Mouse (Mus musculus) adrenal gland, adult 2 months (tissue): ENCODE measurements around the gene Akr7a5. TPM values are rescaled to one million over a fixed set of nuclear protein-coding genes. Genes with fewer than 3 reads are reported as not detected.

Experiments used
- DNase-seq: peaks from one replicate; pipeline ENCODE4 v3.0.0; 2021
- long read RNA-seq: library from polyadenylated mRNA; stranded (forward); transcript quantifications from one replicate; pipeline ENCODE4 v2.0.0, GENCODE M21; 2021
- polyA plus RNA-seq: library from polyadenylated mRNA; depleted of rRNA; stranded (reverse); fragments of >200 nt; gene quantifications from 2 replicates; pipeline ENCODE4 v1.2.3, GENCODE M21; 2012; rRNA removed
- total RNA-seq, 2 experiments: library from RNA; stranded (reverse); gene quantifications; 2 replicates each; pipeline ENCODE4 v1.2.3; 2021

Akr7a5 gene
- 10 to 100 TPM; 59.7 to 61.3 TPM for total RNA-seq
- 131 and 157 TPM in 2 replicates for polyA plus RNA-seq
- long read RNA-seq, transcript Akr7a5-201 (7 exons, 1,288 nt) = major isoform, 87 of 90 reads
- long read RNA-seq, partial matches to known transcripts = 2 of 90 reads
- long read RNA-seq, other reads (novel, unspliced or antisense) = 1 of 90 reads

GRCm38 (mm10) chr4:139310171-139310898, at the start of gene Akr7a5, which contains the start of gene Pqlc2:
Gene Akr7a5 (plus strand): TSS chr4:139310744.
Gene Pqlc2 (minus strand): TSS chr4:139310708.
- peak; percentile 99 for DNase-seq

DNA sequence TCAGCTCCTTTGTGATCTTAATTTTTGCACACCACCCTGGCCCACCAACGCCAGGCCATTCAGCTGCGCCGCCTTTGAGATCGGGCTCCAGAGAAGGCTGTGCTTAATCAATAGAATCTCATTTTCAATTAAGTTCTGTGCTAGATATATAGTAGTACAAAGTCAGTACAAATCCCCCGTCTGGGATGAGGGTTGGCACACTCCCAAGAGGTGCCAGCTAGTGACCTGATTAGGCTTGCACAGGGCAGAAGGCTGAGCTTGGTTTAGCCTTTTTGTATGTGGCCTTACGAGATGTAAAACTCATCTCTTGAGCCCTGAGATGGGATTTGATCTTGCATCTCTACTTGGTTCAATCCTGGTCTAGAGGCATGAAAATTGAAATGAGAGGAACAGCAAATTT, 47.6 kb upstream of the Akr7a5 start:
- no peak for DNase-seq

DNA sequence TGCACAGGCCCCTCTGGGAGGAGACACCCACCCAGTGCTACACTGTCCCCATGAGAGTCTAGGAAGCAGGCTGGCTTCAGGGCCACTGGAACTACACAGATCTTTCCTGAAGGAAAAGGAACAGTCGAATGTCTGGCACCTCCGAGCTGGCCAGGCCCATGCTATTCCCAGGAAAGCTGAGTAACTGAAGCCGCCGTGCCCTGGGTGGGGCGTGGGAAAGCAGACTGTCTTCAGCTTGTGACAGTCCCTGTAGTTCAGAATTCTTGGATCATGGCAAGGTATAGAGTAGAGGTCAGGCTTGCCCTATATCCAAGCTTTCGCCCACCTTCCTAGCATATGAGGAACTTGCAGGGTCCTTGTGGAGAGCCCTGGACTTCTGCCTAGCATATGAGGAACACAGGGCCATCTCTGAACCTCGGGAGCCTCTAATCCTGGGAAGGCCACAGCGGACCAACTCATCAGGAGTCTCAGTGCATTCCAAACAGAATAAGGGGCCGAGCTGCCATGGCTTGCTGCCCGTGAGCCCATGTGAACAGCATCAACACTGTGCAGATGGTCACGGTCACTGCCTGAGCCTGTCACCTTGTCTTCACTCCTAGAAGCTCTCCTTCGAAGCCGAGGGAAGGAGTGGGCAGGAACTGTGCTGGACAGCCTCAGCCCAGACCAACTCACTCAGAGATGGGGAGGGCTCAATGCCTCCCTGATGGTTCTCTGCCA, 44.6 kb upstream of the Akr7a5 start:
- DNase-seq = no peak

DNA sequence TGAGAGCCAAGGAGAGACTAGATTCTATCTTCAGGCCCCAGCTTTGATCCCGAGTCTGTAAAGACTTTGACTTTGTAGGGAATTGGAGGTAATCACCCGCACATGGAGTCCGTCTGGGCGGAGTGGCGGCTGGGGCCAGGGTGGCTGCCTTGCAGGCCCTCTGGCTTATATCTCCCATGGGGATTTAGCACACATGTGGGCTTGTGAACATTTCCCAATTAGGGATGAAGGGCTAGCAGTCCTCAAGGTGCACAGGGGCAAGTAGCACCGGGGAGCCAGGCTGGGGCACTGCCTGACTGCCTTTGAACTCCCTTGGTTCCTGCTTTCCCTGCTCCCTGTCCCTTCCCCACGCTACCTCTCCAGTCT, 44.1 kb upstream of the Akr7a5 start:
- no peak for DNase-seq

DNA sequence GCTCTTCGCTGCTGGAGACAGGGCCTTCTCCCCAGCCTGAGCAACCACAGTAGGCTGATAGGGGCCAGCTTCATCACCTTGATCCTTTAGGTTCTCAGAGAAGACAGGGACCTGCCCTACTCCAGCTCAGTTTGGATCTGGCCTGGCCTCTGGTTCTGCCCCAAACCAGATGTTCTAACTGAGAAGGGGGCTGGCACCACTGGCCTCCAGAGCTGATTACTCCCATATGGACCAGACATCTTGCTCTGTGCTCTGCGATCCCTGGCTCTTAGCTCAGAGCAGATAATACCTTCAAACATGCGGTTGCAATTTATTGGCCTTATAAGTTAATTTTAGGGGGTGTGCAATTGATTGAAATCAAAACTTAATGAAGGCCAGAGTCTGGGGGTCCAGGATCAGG, 43.2 kb upstream of the Akr7a5 start:
- DNase-seq = no peak

- peak; percentile 54 for DNase-seq
Measured at GRCm38 (mm10) chr4:139268242-139268641, 42.3 kb upstream of the Akr7a5 start.

DNA sequence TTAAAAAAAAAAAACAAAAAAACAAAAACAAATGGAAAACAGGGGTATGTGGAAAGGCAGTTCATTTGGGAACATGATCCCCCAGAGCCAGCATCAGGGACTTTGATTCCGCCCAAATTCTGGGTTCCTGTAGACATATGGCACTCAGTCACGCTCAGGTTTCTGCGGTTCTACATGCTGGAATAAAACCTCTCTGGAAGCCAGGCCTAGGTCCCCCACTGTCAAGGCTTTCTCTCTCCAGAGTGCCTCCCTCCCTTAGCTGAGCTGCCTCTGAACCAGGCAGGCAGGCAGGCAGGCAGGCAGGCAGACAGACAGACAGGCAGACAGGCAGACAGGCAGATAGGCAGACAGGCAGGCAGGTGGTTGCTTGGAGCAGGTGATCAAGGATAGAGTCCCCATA, 40.4 kb upstream of the Akr7a5 start:
- no peak for DNase-seq

- no peak for DNase-seq
Measured at GRCm38 (mm10) chr4:139271562-139271961, 39.0 kb upstream of the Akr7a5 start.

GRCm38 (mm10) chr4:139272951-139273680, 37.4 kb upstream of the Akr7a5 start:
- DNase-seq = peak; percentile 75

DNA sequence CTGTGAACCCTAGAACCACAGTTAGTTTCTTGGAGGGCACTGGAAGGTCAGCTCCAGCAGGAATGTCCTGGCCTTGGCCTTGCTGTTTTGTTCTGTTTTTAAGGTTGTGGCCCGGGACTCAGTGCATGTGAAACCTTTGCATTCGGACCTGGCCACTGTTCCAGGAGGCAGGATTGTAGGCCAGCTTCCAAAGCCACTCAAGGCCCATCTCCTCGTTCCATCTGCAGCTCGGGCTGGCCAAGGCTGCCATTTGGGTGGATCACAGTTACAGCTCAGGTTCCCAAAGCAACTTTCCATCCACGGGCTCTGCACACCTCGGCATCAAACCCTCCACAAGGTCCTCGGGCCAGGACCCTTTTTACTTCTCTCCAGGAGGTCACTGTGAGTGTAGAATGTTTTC, 36.0 kb upstream of the Akr7a5 start:
- DNase-seq = peak; percentile 52

DNA sequence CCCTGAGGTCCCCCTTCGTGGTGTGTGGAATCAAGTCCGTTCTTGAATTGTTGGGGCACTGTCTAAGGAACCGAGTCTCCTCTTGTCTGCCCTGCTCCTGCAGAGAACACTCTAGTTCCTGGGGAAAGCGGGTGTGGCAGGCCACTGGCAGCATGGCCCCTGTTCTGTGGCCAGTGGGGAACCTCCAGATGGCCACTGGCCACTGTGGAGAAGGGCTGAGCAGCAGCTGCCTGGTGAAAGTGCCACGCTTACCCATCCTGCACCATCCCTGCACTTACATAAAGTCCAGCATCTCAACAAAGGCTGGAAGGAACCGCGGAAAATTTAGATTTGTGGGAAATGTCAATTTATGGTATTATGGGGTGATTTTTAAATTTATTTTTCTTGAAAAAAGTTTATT, 34.1 kb upstream of the Akr7a5 start:
- no peak for DNase-seq

GRCm38 (mm10) chr4:139280530-139280929, 30.0 kb upstream of the Akr7a5 start:
- no peak for DNase-seq

DNA sequence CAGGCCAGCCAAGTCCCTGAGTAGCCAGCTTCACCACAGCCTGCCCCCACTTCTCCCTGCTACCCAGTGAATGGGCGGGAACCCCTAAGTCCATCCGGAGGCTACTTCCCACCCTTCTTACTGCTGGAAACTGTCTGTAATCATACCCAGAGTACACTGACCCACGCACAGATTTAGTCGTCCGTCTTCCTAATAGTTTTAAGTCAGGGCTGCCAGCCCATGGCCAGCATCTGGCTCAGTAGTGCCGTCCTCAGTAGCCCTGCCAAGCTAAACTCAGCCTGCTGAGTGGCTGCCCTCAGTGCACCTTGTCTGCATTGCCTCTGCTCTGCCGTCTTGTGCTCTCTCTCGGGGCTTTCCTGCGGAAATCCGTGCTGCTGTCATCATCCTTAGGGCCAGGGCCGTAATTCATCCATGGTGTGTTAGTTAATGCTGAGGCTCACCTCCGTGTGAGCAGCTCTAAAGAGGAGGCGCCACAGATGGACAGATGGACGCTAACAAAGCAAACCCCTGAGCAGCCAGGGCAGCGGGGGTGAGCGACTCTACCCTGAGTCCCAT, 28.7 kb upstream of the Akr7a5 start:
- no peak for DNase-seq

DNA sequence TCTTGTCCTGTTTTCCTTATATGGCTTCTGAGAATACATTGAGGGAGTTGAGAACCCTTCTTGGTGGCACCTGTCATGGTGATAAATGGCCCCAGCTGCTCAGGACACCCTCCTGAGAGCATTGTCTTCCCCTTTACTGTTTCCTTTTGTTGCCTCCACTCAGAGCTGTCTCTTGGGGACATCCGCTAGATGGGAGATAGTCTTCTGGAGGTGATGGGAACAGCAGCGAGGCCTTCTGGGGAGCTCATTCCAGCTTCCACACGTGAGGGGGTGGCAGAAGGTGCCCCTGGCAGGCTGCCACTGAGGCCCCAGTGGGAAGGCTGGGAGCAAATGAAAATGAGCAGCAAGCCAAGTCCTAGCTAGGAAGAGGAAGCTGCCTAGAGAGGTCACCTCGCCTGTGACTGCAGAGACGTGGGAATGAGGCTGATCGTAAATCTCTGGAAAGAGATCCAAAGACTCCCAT, 27.6 kb upstream of the Akr7a5 start:
- DNase-seq = peak; percentile 55

DNA sequence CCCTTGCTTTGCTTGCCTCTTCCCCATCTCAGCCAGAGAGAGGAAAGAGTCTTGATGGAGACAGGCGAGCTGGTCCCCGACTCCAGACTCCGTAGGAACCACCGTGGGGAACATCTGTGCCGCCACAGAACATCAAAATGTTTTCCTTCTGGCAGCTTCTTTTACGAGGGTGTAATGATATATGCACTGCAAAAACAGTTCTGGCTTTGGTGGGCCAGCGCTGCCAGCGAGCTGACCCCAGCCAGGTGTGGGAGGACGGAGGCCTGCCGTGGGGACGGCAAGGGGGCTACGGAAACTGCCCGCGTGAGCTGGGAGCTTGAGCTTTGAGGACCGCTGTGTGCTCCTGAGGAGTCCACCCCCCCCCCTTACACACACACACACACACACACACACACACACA, 25.7 kb upstream of the Akr7a5 start:
- no peak for DNase-seq

DNA sequence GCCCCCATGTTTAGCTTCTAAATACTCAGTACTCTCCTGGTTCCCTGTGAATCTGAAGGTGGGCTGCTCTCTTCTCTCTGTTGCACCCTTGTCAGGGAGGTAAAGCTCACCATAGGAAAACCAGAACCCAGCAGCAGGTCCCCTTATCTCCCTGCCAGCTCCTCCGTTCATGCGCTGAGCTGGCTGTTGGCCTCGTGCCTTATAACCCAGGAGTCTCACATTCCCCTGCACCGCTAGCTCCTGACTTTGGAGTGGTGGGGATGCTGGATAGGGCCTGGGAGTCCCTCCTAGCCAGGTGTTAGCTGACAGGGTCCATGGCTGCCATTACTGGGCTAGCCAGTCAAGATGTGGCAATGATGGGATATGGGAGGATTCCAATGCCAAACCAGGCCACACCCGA, 24.3 kb upstream of the Akr7a5 start:
- no peak for DNase-seq

GRCm38 (mm10) chr4:139287122-139287863, 23.3 kb upstream of the Akr7a5 start:
- DNase-seq = peak; percentile 90

DNA sequence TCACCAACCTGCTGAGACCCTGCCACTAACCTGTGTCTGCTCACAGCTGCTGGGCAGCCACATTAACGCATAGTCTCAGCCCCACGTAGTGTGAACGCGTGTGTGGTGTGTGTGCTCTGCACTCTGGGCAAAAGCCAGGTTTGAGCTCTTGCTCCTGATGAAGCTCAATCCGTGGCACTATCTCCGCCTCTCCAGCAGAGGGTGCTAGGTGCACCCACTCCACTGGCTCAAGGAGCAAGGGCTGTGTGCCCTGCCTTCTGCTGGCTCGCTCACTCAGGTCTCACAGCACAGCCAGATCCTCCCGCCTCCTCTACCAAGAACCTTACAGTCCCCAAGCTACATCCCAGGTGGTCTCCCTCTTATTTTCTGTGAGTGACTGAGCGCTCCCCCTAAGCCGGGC, 21.5 kb upstream of the Akr7a5 start:
- peak; percentile 62 for DNase-seq

- DNase-seq = no peak
Measured at GRCm38 (mm10) chr4:139291099-139291498, 19.4 kb upstream of the Akr7a5 start.

DNA sequence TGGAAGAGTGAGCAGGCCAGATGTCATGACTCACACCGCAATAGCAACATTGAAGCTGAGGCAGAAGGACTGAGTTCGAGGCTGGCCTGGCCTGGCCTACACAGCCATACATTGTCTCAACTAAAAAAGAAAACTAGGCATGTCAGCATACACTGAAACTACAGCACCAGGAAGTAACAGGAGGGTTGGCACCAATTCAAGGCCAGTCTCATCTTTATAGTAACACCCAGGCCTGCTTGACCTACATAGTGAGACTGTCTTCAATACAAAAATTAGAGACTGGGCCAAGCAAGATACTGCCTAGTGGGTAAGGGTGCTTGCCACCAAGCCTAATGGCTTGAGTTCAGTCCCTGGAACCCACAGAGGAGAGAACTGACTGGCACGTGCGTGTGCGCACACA, 18.5 kb upstream of the Akr7a5 start:
- DNase-seq = peak; percentile 43

DNA sequence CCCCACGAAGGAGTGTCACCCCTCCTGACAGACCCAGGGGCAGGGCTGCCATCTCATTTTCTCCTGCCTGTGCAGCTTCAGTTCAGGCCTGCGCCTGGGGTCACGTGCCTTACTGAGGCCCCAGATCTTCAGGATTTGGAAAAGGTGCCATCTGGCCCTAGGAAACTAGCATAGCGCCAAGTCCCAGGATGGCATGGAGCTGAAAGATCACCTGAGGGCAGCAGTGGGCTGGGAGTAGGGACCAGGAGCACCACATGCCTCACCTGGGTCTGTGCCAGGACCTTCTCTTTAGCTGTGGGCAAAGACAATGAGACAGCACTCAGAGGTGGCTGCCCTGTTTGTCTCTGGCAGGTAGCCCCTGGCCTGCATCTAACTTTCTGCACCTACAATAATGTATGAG, 13.0 kb upstream of the Akr7a5 start:
- DNase-seq = peak; percentile 56
